Mouse (Mus musculus): ENCODE data around the gene Mtfp1. TPM values are rescaled to one million over a fixed set of nuclear protein-coding genes. Genes with fewer than 3 reads are reported as not detected.
"Not testable (repeated sequence)": the region's sequence is repeated elsewhere in the genome, so short reads cannot be mapped to it uniquely, and the experiment has no call there.

Gene Mtfp1
- polyA plus RNA-seq (2017; shearing (Covaris generic)), result 1 to 10 TPM; 1.1 to 3.8 (median 3.2) TPM

- ATAC-seq, result peak; percentile 31
Measured at GRCm38 (mm10) chr11:4095171-4096053, at the start of gene Mtfp1. TSS of gene Mtfp1 (minus strand) at chr11:4095445.

- no peak for ATAC-seq
Measured at GRCm38 (mm10) chr11:4143281-4144062, 48.2 kb upstream of the Mtfp1 start.

- no peak for ATAC-seq
Measured at GRCm38 (mm10) chr11:4142352-4142751, 47.1 kb upstream of the Mtfp1 start.

DNA sequence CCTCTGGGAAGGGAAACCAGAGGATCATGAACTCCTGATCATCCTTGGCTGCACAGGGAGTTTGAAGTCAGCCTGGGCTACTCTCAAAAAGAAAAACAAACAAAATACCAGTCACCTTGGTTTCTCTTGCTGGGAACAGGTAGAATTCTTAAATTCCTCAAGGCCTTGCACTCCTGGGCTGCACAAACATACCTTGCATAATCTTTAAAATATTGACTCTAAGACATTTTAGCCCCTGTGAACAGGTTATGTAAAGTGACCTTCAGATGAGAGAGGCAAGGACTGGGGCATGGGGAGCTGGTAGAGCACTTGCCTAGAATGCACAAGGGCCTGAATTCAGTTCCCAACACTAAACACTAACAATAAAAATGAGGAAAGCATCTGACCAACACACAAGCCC, 46.3 kb upstream of the Mtfp1 start:
- ATAC-seq, result no peak

GRCm38 (mm10) chr11:4138964-4139363, 43.7 kb upstream of the Mtfp1 start:
- no peak for ATAC-seq

- peak; percentile 82 for ATAC-seq
Measured at GRCm38 (mm10) chr11:4134986-4135935, 40.0 kb upstream of the Mtfp1 start, which contains the start of gene Rnf215. TSS of gene Rnf215 (plus strand) at chr11:4135202.

DNA sequence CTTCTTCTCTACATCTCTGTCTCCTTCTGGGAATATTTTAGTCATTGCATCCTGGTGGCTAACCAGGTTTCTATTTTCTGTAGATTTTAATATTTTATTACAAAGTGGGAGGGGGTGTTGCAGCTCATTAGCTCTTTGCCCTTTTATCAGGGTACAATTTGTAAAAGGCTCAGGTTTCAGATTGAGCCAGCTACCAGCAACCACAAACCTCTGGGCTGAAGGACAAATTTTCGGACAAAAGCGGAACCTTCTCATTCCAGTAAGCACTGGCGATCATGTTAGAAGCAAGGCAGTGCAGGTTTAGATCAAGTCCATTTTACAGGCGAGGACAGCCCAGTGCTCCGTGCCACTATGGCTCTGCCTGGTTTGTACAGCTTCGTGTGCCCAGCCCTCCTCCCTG, 39.2 kb upstream of the Mtfp1 start:
- ATAC-seq, result no peak

DNA sequence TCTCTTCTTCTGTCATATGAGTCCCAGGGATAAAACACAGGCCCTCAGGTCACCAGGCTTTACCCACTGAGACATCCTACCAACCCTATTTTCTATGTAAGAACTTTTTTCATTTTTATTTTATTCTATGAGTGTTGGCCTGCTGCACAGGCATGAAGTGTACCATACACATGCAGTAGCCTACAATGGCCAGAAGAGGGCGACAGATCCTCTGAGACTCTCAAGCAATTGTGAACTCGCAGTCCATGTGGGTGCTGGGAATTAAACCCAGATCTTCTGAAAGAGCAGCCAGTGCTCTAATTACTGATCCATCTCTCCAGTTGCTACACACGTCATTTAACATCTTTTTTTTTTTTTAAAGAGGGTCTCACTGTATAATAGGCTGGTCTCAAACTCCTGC, 38.2 kb upstream of the Mtfp1 start:
- ATAC-seq, result no peak

GRCm38 (mm10) chr11:4128461-4128860, 33.2 kb upstream of the Mtfp1 start:
- not testable (repeated sequence) for ATAC-seq

GRCm38 (mm10) chr11:4127059-4127458, 31.8 kb upstream of the Mtfp1 start:
- ATAC-seq, result no peak

DNA sequence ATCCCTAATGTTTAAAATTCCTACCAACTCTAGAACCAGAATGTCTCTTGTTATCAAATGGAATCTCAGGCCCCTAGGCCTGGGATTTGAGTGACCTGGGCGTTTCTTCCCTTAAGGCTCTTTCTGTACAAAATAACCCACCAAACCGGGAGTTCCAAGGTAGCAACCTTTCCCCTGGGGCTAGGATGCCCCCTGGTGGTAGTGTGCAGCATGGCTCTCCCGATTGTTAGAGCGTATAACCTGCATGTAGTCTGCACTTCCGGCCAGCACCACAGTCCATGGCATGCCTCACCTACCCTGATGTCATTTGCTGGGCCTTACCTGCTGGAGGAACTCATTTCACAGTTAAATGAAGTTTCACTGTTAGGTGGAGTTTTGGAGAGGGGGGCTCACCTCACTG, 28.7 kb upstream of the Mtfp1 start:
- ATAC-seq, result no peak

- ATAC-seq, result peak; percentile 88
Measured at GRCm38 (mm10) chr11:4122742-4123579, 27.7 kb upstream of the Mtfp1 start, which contains the start of gene Sec14l2. TSS of gene Sec14l2 (minus strand) at chr11:4123415.

DNA sequence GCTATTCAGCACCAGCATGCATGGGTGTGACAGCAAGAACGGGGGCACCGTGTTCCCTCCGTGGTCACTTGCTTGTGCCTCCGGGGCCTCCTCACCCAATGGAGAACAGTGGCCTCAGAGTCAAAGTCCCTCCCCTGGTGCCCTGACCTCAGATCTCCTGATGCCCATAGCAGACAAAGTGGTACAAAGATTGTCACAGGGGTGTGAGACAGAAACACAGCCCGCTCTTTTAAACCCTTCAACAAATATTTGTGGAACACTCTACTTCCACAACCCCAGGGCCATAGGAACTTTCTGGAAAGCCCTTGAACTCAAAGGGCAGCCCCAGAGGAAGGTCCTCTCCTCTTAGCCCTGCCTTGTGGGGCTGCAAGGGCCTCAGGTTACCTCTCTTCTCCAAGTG, 27.0 kb upstream of the Mtfp1 start:
- no peak for ATAC-seq

GRCm38 (mm10) chr11:4121691-4122090, 26.4 kb upstream of the Mtfp1 start:
- no peak for ATAC-seq

DNA sequence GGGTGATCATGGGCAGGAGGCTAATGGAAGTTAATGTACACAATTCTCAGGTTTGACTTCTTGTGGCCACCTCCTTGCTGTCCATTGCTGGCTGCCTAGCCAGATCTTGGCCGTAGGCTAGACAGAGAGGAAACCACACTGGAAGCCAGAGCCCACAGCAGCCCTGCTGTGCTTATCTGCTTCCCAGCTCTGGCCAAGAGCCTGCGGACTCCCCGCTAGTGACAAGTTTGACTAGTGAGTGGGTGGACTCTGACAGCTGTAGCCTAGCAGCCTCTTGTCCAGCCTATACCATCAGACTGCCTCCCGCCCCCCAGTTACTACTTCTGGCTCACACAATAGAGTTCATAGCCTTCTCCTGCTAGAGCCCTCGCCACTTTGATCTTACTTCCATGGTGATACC, 24.4 kb upstream of the Mtfp1 start:
- no peak for ATAC-seq

DNA sequence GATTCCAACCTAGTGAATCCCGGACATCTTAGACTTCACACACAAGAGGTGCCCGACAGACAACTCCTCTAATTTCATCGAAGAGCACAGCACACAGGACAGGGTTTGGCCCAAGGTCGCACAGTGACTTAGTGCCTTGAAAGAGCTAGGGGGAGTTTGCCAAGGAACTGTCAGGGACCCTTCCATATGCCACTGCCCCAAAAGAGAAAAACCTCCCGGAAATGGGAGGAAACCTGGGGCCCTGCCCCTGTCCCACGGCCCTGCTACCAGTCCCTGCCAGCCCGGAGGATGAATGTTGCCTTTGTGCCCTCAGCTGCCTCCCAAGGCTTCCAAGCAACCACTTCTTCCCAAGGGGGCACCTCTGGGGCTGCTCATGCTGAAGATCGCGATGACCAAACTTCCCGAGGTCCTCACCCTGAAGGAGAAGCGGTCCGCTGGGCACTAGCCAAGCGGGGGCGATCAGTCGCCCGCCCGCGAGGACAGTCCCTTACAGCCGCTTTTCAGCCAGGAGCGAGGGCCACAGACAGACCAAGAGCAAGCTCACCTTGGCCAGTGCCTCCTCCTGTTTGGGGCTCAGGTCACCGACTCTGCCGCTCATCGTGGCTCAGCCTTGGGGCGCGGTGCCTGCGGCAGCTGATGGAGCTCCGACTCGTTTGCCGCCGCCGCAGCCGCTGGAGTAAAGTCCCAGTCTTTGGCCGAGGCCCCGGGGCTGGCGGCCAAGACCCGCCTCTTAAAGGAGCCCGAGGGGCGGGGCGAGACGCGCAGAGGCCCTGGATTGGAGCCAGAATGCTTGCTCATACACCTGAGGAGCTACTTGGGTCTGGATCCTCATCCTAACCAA, 23.1 kb upstream of the Mtfp1 start:
- ATAC-seq, result peak; percentile 40

- no peak for ATAC-seq
Measured at GRCm38 (mm10) chr11:4117372-4118071, 22.3 kb upstream of the Mtfp1 start.

GRCm38 (mm10) chr11:4116458-4117141, 21.4 kb upstream of the Mtfp1 start:
- ATAC-seq, result no peak

DNA sequence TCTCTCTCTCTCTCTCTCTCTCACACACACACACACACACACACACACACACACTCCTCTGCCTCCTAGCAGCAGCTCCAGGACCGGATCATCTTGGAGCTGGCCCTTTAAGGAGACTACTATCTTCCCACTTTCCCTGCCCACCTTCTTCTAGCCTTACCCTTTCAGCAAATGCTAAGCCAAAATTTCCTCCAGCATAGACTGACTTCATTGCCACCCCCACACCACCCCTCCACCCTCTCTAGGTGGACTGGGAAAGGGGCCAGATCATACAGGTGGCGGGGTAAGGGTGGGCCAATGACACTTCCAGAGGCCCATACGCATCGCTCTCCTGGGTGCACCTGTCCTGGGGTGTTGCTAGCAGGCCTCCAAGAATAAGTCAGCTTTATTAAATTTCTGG, 20.2 kb upstream of the Mtfp1 start:
- ATAC-seq, result no peak

Measured in inflammation-experienced regulatory T-cells, adult 6 months (primary cell).